Mouse (Mus musculus) heart, postnatal 0 days (tissue): ENCODE measurements around the gene Xrcc2.

Experiments
- CTCF ChIP-seq: IDR thresholded peaks from 2 replicates; pipeline ENCODE4 v1.5.1; 2016; ENCODE audit warnings: antibody characterized with exemption, control low read depth, low read depth
- EP300 ChIP-seq: IDR thresholded peaks from 2 replicates; pipeline ENCODE4 v1.6.1; 2016; ENCODE audit warnings: antibody characterized with exemption, low read depth

DNA sequence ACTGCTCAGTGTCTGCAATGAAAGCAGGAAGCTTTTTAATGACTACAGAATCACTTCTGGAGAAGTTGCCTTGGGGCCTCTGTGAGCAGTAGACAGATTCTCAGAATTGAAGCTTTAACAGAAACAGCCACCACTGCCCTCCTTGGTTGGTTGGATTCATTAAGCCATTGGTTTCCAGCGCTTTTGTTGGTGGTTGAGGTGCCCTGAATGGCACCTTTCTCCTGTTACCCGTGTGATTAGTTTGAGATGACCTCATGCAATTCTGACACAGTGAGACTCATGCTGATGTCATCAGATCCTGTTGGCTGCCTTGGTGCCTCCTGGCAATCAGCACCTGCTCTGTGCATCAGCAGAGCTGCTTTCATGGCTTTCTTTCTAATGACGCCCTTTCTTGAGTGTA lies 32.8 kb upstream of the Xrcc2 start:
- TF ChIP-seq EP300 (no peak), CTCF (no peak)
